Mouse (Mus musculus): ENCODE measurements around the gene Zfp791. TPM values are rescaled to one million over a fixed set of nuclear protein-coding genes. Genes with fewer than 3 reads are reported as not detected.
"Not testable (repeated sequence)": the region's sequence is repeated elsewhere in the genome, so short reads cannot be mapped to it uniquely, and the experiment has no call there.

Gene Zfp791
- polyA plus RNA-seq, 1 experiment: 0.96 TPM

DNA sequence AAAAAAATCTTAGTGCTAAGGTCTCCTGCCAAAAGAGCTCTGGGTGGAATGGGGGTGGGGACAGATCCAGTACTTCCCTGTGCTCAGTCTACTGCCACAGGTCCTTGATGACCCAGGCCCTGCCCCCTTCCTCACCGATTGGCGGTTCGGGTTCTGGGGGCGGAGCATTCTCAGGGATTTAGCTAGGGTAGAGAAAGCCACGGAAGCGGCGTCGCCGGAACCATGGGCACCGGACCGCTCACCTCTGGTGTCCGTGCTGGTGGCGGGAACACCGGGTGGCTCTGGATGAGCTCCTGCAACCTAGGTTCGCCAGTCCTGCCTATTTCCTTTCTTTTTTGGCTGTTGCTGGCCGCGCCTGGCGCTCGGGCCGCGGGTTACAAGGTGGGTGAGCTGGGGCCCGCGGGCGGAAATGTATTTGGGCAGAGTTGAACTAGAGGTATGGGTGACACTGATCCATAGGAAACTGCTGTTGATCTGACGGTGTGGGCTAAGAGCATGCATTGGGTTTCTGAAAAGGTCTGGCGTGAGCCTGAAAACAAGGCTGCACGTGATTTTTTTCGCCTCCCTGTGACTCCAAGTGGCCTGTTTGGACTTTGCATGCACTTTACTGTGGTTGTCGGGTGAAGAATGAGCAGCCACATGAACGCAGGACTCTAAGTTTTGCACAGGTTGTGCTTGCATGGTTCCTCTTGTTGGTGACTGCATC lies 39.6 kb downstream of the Zfp791 start, which contains the start of gene Man2b1:
Gene Man2b1 (plus strand): TSS at position 163 of the 706 bp plus-strand sequence.
- TF ChIP-seq CTCF (IDR thresholded peaks at IDR 0.05; ENCODE audit: extremely low read depth, insufficient read length, insufficient replicate concordance, low read depth, low read length) (peak; percentile 36; the same call in 1 of the 2 replicates), POLR2A (IDR thresholded peaks at IDR 0.05; ENCODE audit: low read depth, low read length) (peak; percentile 92)
- H3K27me3 ChIP-seq (ENCODE audit: control insufficient read depth, insufficient read depth, low read length): no peaks in the 10 kb centered on the region
- H3K27ac ChIP-seq (ENCODE audit: insufficient read depth, low read depth, low read length): peak within 1 kb of the TSS; percentile 36; the same call in 1 of the 2 replicates
- peaks cover 12% of the 10 kb centered on the region for H3K4me1 ChIP-seq (ENCODE audit: control insufficient read depth, insufficient read depth, insufficient read length, low read length)
- under 1% methylated on average over 30 of the region's 30 CpGs for WGBS
- H3K36me3 ChIP-seq (ENCODE audit: control insufficient read depth, insufficient read depth, low read length): peaks cover 20% of the 10 kb centered on the region
- peak within 1 kb of the TSS; percentile 95 for H3K4me3 ChIP-seq (ENCODE audit: low read depth, low read length)

DNA sequence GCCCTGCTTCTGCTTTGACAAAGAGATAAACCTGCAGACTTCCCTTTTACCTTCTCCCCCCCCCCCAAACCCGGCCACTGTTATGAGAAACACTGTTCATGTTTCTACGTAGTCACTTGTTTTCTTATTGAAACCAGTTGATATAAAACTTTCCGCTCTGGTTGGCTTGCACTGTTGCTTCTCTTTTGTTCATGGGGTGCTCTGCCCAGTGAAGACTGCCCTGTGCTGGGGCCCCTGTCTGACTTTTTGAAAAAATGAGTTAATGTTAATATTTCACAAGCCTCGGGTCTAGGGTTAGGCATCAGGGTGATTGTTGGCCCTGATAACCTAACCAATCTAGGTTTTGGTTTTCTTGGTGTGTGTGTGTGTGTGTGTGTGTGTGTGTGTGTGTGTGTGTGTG lies 40.7 kb downstream of the Zfp791 start:
- not testable (repeated sequence) for H3K27ac ChIP-seq (ENCODE audit: insufficient read depth, low read depth, low read length); H3K27me3 ChIP-seq (ENCODE audit: control insufficient read depth, insufficient read depth, low read length); H3K4me3 ChIP-seq (ENCODE audit: low read depth, low read length)
- 61% methylated on average over 4 of the region's 4 CpGs for WGBS
- H3K36me3 ChIP-seq (ENCODE audit: control insufficient read depth, insufficient read depth, low read length): peaks cover 11% of the 10 kb centered on the region
- peaks cover 12% of the 10 kb centered on the region for H3K4me1 ChIP-seq (ENCODE audit: control insufficient read depth, insufficient read depth, insufficient read length, low read length)

GRCm38 (mm10) chr8:85081216-85081555 lies 41.7 kb downstream of the Zfp791 start, which contains the start of gene Wdr83:
Gene Wdr83, minus strand, starts transcription at chr8:85081306.
- H3K27ac ChIP-seq (ENCODE audit: insufficient read depth, low read depth, low read length): peak within 1 kb of the TSS; percentile 76
- H3K36me3 ChIP-seq (ENCODE audit: control insufficient read depth, insufficient read depth, low read length): peaks cover 9% of the 10 kb centered on the region; the same call in 1 of the 2 replicates
- peak within 1 kb of the TSS; percentile 91 for H3K4me3 ChIP-seq (ENCODE audit: low read depth, low read length)
- TF ChIP-seq POLR2A (IDR thresholded peaks at IDR 0.05; ENCODE audit: low read depth, low read length) (no peak), CTCF (IDR thresholded peaks at IDR 0.05; ENCODE audit: extremely low read depth, insufficient read length, insufficient replicate concordance, low read depth, low read length) (no peak)
- WGBS: 1% methylated on average over 9 of the region's 9 CpGs
- peaks cover 12% of the 10 kb centered on the region for H3K4me1 ChIP-seq (ENCODE audit: control insufficient read depth, insufficient read depth, insufficient read length, low read length)
- H3K27me3 ChIP-seq (ENCODE audit: control insufficient read depth, insufficient read depth, low read length): no peaks in the 10 kb centered on the region

DNA sequence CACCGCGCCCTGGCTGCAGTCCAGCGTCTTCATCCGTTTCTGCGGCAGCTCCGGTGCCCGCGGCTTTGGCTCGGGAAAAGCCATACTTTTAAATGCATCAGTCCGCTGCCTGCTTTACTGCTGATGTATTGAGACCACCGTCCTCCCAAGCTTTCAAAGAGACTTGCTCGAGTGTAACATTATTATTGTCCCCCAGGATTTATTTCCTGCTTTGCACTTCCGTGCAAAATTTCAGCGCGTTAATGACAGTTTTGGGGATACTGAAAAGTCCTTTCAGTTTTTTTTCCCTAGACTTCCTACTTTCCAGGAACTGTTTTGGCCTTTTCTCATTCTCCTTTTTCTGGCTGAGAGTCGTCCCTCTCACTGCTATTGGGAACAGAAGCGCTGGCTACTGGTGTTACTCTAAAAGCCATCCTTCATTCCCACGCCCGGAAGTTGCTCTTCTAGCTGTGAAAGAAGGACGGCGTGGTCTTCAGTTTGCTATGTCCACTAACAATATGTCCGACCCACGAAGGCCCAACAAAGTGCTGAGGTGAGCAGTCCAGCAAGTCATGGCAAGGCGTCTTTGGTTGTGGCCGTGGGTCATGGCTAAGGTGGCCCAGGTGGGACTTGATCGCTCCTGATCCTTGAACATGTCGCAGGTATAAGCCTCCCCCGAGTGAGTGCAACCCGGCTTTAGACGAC lies 42.2 kb downstream of the Zfp791 start, which contains the start of gene Wdr83os:
Gene Wdr83os (plus strand): TSS at position 209 of the 684 bp plus-strand sequence.
- H3K4me3 ChIP-seq (ENCODE audit: low read depth, low read length): peak within 1 kb of the TSS; percentile 91
- TF ChIP-seq POLR2A (IDR thresholded peaks at IDR 0.05; ENCODE audit: low read depth, low read length) (no peak), CTCF (IDR thresholded peaks at IDR 0.05; ENCODE audit: extremely low read depth, insufficient read length, insufficient replicate concordance, low read depth, low read length) (no peak)
- H3K36me3 ChIP-seq (ENCODE audit: control insufficient read depth, insufficient read depth, low read length): peaks cover 12% of the 10 kb centered on the region; the same call in 1 of the 2 replicates
- WGBS: under 1% methylated on average over 30 of the region's 30 CpGs
- H3K4me1 ChIP-seq (ENCODE audit: control insufficient read depth, insufficient read depth, insufficient read length, low read length): peaks cover 12% of the 10 kb centered on the region
- H3K27me3 ChIP-seq (ENCODE audit: control insufficient read depth, insufficient read depth, low read length): no peaks in the 10 kb centered on the region
- H3K27ac ChIP-seq (ENCODE audit: insufficient read depth, low read depth, low read length): peak within 1 kb of the TSS; percentile 76

DNA sequence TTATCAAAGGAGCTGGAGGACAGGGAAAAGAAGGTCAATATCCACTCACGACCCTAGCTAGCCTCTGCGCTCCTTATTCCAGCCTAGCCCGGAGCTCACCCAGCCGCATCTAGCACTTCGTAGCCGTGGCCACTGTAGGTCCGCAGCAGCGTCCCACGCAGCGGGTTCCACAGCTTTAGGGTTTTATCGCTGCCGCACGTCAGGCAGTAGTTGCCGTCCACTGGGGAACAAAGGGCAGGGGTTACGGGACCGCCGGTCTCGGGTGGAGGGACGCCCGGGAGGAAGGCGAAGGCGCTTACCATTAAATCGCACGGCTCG lies 42.7 kb downstream of the Zfp791 start:
- peak overlapping the region; percentile 76 for H3K27ac ChIP-seq (ENCODE audit: insufficient read depth, low read depth, low read length)
- H3K4me1 ChIP-seq (ENCODE audit: control insufficient read depth, insufficient read depth, insufficient read length, low read length): peaks cover 12% of the 10 kb centered on the region
- TF ChIP-seq CTCF (IDR thresholded peaks at IDR 0.05; ENCODE audit: extremely low read depth, insufficient read length, insufficient replicate concordance, low read depth, low read length) (no peak), POLR2A (IDR thresholded peaks at IDR 0.05; ENCODE audit: low read depth, low read length) (no peak)
- under 1% methylated on average over 25 of the region's 25 CpGs for WGBS
- H3K4me3 ChIP-seq (ENCODE audit: low read depth, low read length): peak overlapping the region; percentile 91
- H3K27me3 ChIP-seq (ENCODE audit: control insufficient read depth, insufficient read depth, low read length): no peaks in the 10 kb centered on the region
- H3K36me3 ChIP-seq (ENCODE audit: control insufficient read depth, insufficient read depth, low read length): peaks cover 13% of the 10 kb centered on the region

DNA sequence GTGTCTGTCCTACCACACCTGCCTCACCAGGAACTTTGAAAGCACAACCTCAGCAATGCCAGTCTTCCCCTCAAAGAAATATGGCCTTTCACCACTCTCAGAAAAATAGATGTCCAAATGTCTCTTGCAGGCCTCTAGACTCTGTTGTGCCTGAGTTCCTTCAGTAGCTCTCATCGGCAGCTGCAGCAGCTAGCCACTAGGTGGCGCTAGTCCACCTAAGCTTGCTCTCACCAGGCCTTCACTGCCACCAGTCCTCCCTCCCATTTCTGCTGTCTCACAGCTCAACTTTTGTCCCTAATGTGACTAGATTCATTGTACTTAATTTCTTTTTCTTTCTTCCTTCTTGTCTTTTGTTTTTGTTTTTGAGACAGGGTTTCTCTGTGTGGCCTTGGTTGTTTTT lies 45.9 kb downstream of the Zfp791 start:
- H3K27ac ChIP-seq (ENCODE audit: insufficient read depth, low read depth, low read length): no peak overlapping the region
- TF ChIP-seq CTCF (IDR thresholded peaks at IDR 0.05; ENCODE audit: extremely low read depth, insufficient read length, insufficient replicate concordance, low read depth, low read length) (peak; percentile 96), POLR2A (IDR thresholded peaks at IDR 0.05; ENCODE audit: low read depth, low read length) (no peak)
- 0% methylated on average over 2 of the region's 2 CpGs for WGBS
- H3K4me1 ChIP-seq (ENCODE audit: control insufficient read depth, insufficient read depth, insufficient read length, low read length): peaks cover 10% of the 10 kb centered on the region
- H3K36me3 ChIP-seq (ENCODE audit: control insufficient read depth, insufficient read depth, low read length): peaks cover 25% of the 10 kb centered on the region
- H3K4me3 ChIP-seq (ENCODE audit: low read depth, low read length): no peak overlapping the region
- H3K27me3 ChIP-seq (ENCODE audit: control insufficient read depth, insufficient read depth, low read length): no peaks in the 10 kb centered on the region

DNA sequence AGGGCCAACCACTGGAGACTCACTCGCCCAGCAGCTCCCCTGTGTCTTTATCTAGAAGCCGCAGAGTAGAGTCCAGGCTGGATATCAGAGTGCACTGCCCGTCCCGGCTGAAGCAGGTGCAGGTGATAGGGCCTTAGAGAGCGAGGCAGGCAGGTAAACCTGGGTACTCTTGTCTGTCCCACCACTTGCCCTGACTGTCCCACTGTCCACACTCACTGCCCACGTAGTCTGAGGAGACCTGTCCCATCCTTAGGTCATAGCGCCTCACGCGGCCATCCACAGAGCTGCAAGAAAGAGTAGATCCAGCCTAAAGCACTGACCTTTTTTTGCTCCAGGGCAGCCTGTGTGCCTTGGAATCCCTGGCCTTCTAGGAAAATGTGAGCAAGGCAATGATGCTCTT lies 46.9 kb downstream of the Zfp791 start:
- 75% methylated on average over 9 of the region's 9 CpGs for WGBS
- no peaks in the 10 kb centered on the region for H3K27me3 ChIP-seq (ENCODE audit: control insufficient read depth, insufficient read depth, low read length)
- TF ChIP-seq CTCF (IDR thresholded peaks at IDR 0.05; ENCODE audit: extremely low read depth, insufficient read length, insufficient replicate concordance, low read depth, low read length) (peak; percentile 34; the same call in 1 of the 2 replicates), POLR2A (IDR thresholded peaks at IDR 0.05; ENCODE audit: low read depth, low read length) (no peak)
- H3K27ac ChIP-seq (ENCODE audit: insufficient read depth, low read depth, low read length): no peak overlapping the region
- H3K36me3 ChIP-seq (ENCODE audit: control insufficient read depth, insufficient read depth, low read length): peaks cover 25% of the 10 kb centered on the region
- peaks cover 7% of the 10 kb centered on the region; the same call in 1 of the 2 replicates for H3K4me1 ChIP-seq (ENCODE audit: control insufficient read depth, insufficient read depth, insufficient read length, low read length)
- H3K4me3 ChIP-seq (ENCODE audit: low read depth, low read length): no peak overlapping the region

Data from small intestine, adult 2 months (tissue).